Mouse (Mus musculus) embryo, embryonic 9.5 days (tissue): ENCODE results near the gene Aoc3.
"Not testable (repeated sequence)": the region's sequence is repeated elsewhere in the genome, so short reads cannot be mapped to it uniquely, and the experiment has no call there.

Experiments used
- DNase-seq: peaks from one replicate; pipeline ENCODE4 v3.0.0-alpha.2; 2017; ENCODE audit errors: extremely low spot score

The Aoc3 gene

DNA sequence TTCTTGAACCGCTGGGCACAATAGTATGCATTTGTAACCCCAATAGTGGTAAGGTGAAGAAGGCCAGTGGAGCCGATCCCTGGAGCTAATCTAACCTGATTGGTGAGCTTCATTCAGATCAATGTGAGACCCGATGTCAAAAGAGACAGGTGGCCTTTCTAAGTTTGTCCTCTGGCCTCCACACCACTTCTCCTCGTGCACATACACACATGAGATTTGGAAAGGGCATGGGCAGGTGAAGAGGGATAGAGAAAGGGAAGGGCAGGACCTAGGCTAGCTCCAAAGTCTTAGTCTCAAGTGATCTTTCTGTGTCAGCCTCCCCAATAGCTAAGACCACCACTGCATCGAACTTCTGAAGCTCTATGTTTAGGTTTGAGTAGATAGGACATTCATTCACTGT is 39.7 kb downstream of the Aoc3 start:
- no peak for DNase-seq

DNA sequence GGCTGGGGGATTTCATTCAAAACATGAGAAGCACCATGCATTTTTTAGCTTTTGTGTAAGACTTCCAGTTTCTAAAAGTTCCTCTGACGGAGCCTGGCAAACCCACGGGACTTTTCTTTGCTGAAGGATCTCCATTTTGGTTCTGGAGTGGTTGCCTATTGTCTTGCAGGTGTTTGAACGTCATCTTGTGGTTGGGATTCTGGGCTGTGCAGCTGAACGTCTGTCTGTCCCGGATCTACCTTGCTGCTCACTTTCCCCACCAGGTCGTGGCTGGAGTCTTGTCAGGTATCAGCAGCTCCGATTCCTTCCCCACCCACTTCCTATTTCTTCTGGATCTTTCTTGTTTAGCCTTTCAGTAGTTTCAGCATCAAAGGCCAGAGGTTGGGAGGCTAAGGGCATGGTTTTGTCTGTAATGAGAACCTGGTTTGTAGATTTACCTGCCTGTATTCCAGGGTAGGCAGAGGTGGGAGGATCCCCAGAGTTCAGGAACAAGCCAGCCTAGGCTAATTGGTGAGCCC is 44.1 kb downstream of the Aoc3 start:
- DNase-seq: no peak

DNA sequence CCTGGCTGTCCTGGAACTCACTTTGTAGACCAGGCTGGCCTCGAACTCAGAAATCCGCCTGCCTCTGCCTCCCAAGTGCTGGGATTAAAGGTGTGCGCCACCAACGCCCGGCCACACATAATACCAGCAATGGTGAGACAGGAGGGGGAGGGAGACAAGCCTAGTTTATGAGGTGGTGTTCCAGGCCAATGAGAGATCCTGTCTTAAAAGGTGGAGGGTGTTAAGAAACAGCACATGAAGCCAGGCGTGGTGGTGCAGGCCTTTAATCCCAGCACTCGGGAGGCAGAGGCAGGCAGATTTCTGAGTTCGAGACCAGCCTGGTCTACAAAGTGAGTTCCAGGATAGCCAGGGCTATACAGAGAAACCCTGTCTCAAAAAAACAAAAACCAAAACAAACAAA is 47.8 kb downstream of the Aoc3 start:
- not testable (repeated sequence) for DNase-seq

DNA sequence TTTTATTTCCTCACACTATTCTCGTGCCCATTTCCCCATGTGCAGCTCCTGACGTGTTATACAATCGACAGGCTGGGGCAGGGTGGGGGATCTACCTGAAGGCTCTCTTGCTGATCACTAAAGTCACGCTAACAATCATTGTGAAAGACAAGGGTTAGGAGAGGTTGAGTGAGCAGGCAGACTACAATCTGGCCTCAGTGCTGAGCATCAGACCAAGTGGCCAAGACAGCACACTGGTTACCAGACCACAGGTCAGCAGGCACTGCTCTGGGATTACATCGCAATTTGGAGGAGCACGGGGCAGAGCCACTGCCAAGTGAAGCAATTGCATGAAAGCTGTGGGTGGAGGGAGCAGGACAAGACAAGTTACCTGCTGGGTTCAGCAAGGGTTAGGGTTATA is 48.5 kb downstream of the Aoc3 start:
- DNase-seq: no peak

DNA sequence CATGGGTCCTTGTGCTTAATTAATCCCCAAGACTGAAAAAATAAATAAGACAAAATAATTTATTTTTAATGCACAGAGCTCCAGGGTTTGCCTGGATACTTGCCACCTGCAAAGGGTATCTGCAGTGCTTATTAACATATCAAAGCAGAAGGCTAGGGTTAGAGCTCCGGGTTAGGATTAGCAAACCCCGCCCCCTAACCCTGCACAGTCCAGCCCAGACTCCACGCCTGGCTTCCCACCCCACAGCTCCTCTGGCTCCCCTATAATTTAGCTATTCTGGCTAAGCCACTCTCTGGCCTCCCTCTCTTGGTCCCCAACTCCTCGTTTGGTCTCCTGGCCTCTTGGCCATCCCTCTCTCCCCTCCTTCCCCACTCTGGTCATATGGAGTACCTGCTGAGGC is 51.4 kb downstream of the Aoc3 start:
- peak; percentile 24 for DNase-seq
